Mouse (Mus musculus) kidney, adult 10 weeks (tissue): ENCODE results near the gene Gm281. TPM values are rescaled to one million over a fixed set of nuclear protein-coding genes. Genes with fewer than 3 reads are reported as not detected.

Experiments
- polyA plus RNA-seq: library from polyadenylated mRNA; stranded (reverse); fragments of 350-450 nt; fragmentation: Illumina TruSeq; extraction: RNeasy Lipid Tissue Mini Kit (QIAGEN cat#74804); gene quantifications from one replicate; pipeline ENCODE4 v1.2.3, GENCODE M21; 2014; ENCODE audit warnings: low read depth, low replicate concordance

Gene Gm281
- not detected for polyA plus RNA-seq

DNA sequence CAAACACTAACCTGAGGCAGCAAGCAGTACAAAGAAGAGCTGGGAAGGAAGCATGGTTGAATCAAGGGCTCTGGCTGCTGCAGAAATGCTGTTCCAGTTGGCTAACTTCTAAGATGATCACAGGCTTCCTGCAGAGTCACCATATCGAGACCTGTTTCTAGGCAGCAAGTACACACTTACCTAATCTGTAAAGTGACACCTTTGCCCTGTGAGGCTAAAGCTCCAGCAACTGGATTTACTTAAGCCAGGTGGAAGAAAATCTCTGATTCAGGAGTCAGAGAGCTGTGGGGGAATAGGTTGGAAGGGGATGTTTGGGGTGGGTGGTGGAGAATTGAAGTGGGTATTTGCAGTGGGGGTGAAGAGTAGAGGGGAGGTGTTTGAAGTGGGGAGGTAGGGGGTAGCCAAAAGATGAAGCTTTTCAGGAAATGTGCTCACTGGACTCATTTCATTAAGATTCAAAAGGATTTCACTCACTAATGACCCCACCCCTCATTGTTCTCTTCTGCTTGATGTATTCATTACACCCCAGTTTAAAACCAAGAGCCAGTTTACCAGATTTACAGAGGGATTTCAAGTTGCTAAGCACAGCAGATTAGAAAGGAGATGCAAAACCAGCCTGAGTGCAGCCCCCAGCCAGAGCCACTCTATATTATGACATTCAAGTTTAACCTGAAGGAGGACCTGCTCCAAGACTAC lies at the start of gene Gm281:
TSS of gene Gm281 (minus strand) at position 92 of the 696 bp plus-strand sequence.

DNA sequence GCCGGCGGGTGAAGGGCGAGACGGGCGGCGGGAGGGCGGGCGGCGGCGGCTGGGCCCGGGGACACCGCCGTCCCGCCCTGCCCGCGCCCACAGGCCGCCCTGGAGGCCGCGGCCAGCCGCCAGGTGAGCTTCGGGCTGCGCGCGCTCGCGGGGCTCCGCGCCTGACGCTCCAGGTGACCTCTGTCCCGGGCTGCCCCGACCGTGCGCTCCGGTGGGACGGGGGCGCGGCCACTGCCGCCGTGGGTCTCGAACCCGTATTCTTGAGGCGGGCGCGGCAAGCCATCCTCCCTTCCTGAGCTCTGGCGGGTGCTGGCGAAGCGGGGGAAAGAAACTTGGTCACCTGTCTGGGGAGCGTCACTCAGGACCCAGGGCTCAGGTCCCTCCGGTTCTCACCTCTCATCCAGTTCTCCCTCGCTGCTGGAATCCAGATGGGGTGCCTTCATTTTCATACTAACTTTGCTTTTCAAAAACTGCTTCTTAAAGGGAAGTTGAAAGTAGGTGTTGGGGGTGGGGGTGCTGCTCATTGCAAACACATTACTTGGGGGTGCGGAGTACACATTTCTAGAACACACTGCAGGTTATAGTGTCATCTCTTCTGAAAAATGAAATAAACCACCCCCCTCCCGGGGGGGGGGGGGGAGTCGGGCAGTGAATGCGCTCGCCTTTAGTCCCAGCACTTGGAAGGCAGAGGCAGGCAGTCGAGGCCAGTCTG lies 47.3 kb upstream of the Gm281 start, which contains the start of the genes Atxn7 and Thoc7:
TSS of gene Atxn7 (plus strand) at position 40 of the 712 bp plus-strand sequence.
TSS of gene Thoc7 (minus strand) at position 452 of the 712 bp plus-strand sequence.

Other genes starting within 250 kb of the Gm281 start
- gene Sntn, start 243.6 kb downstream of the Gm281 start, polyA plus RNA-seq, result not detected
- 20.2 TPM for gene Atxn7, start 47.0 kb upstream of the Gm281 start, polyA plus RNA-seq
- 448 TPM for gene Thoc7, start 47.4 kb upstream of the Gm281 start, polyA plus RNA-seq
- 184 TPM for gene Psmd6, start 206.5 kb upstream of the Gm281 start, polyA plus RNA-seq